Comparison of ENCODE assay signal across 35 mouse cellular contexts in the genomic region with DNA sequence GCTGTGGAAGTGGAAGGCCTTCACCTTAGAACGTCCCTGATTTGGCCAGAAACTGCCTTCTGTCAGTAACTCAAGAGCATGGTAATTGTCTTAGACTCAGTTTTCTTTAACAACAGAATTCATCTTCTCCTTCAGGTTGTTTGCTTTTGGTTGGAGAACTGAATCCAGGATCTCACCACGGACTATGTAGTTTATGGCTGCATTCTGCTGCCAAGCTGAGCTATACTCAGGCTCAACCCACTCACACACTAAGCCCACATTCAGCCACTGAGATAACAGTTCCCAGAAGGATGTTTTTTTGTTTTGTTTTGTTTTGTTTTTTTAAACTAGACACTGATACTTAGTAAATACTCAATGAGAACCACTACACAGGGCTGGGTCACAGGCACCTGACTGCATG.
"Had no signal": no experiment of that assay in that cellular context is flagged by ENCODE, and none has a peak within 500 bp of the region (broad histone marks: within the 10 kb centered on the region; RNA-seq: fewer than 3 reads in every experiment).

No protein-coding gene starts in this region.

- H3K9ac ChIP-seq: heart, embryonic 12.5 days; heart, embryonic 13.5 days; heart, embryonic 15.5 days; hindbrain, embryonic 12.5 days; hindbrain, embryonic 13.5 days; hindbrain, embryonic 14.5 days; hindbrain, embryonic 15.5 days; intestine, embryonic 15.5 days; kidney, embryonic 15.5 days had no signal

- H3K27me3 ChIP-seq: heart, embryonic 12.5 days; heart, embryonic 13.5 days; heart, embryonic 15.5 days; hindbrain, embryonic 12.5 days; hindbrain, embryonic 13.5 days; hindbrain, embryonic 15.5 days; intestine, embryonic 15.5 days; kidney, embryonic 15.5 days had no signal

- ATAC-seq: hindbrain, embryonic 16.5 days; hindbrain, postnatal 0 days; inflammation-experienced regulatory T-cells, adult 6 months; intestine, embryonic 15.5 days; intestine, embryonic 16.5 days; intestine, postnatal 0 days had no signal

- H3K27ac ChIP-seq: heart, embryonic 10.5 days; heart, embryonic 13.5 days; heart, embryonic 15.5 days; hindbrain, embryonic 10.5 days; hindbrain, embryonic 12.5 days; hindbrain, embryonic 13.5 days; hindbrain, embryonic 14.5 days; hindbrain, embryonic 15.5 days; hindbrain, postnatal 0 days; intestine, embryonic 15.5 days; kidney, embryonic 15.5 days; kidney, postnatal 0 days; layer of hippocampus, adult 2 months had no signal

- H3K4me3 ChIP-seq: heart, embryonic 10.5 days; heart, embryonic 12.5 days; heart, embryonic 13.5 days; heart, embryonic 15.5 days; hindbrain, embryonic 10.5 days; hindbrain, embryonic 12.5 days; hindbrain, embryonic 13.5 days; hindbrain, embryonic 15.5 days; intestine, embryonic 15.5 days; kidney, embryonic 15.5 days; layer of hippocampus, adult 2 months had no signal

- H3K4me2 ChIP-seq: heart, embryonic 11.5 days; heart, embryonic 12.5 days; heart, embryonic 13.5 days; heart, embryonic 15.5 days; hindbrain, embryonic 12.5 days; hindbrain, embryonic 13.5 days; hindbrain, embryonic 14.5 days; hindbrain, embryonic 15.5 days; intestine, embryonic 15.5 days; kidney, embryonic 15.5 days had no signal

- DNase-seq: heart, postnatal 10 days; heart, postnatal 14 days; heart, postnatal 36 days; heart, postnatal 4 days; kidney, adult 11 months; kidney, adult 18-20 months; kidney, adult 2 months; kidney, adult 8-10 months; kidney, adult 9 months; kidney, postnatal 10 days; kidney, postnatal 14 days; kidney, postnatal 25 days; kidney, postnatal 36 days; kidney, postnatal 4 days; layer of hippocampus, adult 9-11 months; layer of hippocampus, postnatal 36 days had no signal

- H3K4me1 ChIP-seq: heart, embryonic 10.5 days; heart, embryonic 12.5 days; hindbrain, embryonic 10.5 days; hindbrain, embryonic 12.5 days; hindbrain, embryonic 13.5 days; hindbrain, embryonic 15.5 days; intestine, embryonic 15.5 days; kidney, embryonic 15.5 days had no signal

- H3K9me3 ChIP-seq: heart, embryonic 10.5 days; heart, embryonic 12.5 days; heart, embryonic 13.5 days; heart, embryonic 15.5 days; hindbrain, embryonic 10.5 days; hindbrain, embryonic 12.5 days; hindbrain, embryonic 13.5 days; hindbrain, embryonic 15.5 days; intestine, embryonic 15.5 days; kidney, embryonic 15.5 days had no signal
